Mouse (Mus musculus) CH12.LX (cell line): ENCODE measurements around the gene Mt4. TPM values are rescaled to one million over a fixed set of nuclear protein-coding genes. Genes with fewer than 3 reads are reported as not detected.

Source experiments
- DNase-seq: peaks from one replicate; pipeline ENCODE4 v3.0.0-alpha.2; 2013; ENCODE audit errors: extremely low read depth
- H3K27ac ChIP-seq: 2 replicates; pipeline ENCODE4 v1.5.1; 2012; ENCODE audit warnings: low read depth, mild to moderate bottlenecking, control low read depth, moderate library complexity; ENCODE audit not compliant: insufficient read depth
- H3K27me3 ChIP-seq: replicated peaks from 2 replicates; pipeline ENCODE3; 2012; ENCODE audit warnings: inconsistent platforms
- H3K36me3 ChIP-seq, 2 experiments: replicated peaks in 1 of 2; 2 replicates each; pipeline versions ENCODE3 to v1.6.1; 2012; ENCODE audit warnings: inconsistent platforms in 1 of 2, low read length in 1 of 2, mild to moderate bottlenecking in 1 of 2, mixed read lengths in 1 of 2, moderate library complexity in 1 of 2; ENCODE audit not compliant: control insufficient read depth in 1 of 2, insufficient read depth in 1 of 2
- H3K4me1 ChIP-seq, 2 experiments: 2 replicates each; pipeline ENCODE4 v1.6.1; 2012; ENCODE audit warnings: inconsistent platforms in 1 of 2, moderate library complexity in 1 of 2; ENCODE audit not compliant: insufficient read depth in 2 of 2, control insufficient read depth in 1 of 2
- H3K4me2 ChIP-seq: 2 replicates; pipeline ENCODE4 v1.6.1; 2012; ENCODE audit warnings: low read depth, mild to moderate bottlenecking, control low read depth; ENCODE audit not compliant: poor library complexity, insufficient read depth, severe bottlenecking
- H3K4me3 ChIP-seq, 3 experiments: fragments of 150-350 bp in 1 of 3; sonication (generic) in 1 of 3; replicated peaks in 1 of 3; 2 replicates each; pipeline versions ENCODE3 to v1.5.1; 2011 to 2012; ENCODE audit warnings: low read depth in 2 of 3, low read length in 2 of 3, mild to moderate bottlenecking in 2 of 3, moderate library complexity in 2 of 3, control low read depth in 1 of 3, improper control_type of control experiment in 1 of 3, inconsistent platforms in 1 of 3, mixed read lengths in 1 of 3; ENCODE audit not compliant: poor library complexity in 1 of 3
- H3K79me2 ChIP-seq: replicated peaks from 2 replicates; pipeline ENCODE4 v1.6.1; 2012; ENCODE audit warnings: mild to moderate bottlenecking, moderate library complexity; ENCODE audit not compliant: control insufficient read depth, poor library complexity, insufficient read depth, severe bottlenecking; ENCODE audit errors: extremely low read depth
- H3K9ac ChIP-seq: 2 replicates; pipeline ENCODE4 v1.6.1; 2012; ENCODE audit warnings: low read depth, mild to moderate bottlenecking, control low read depth, moderate library complexity; ENCODE audit not compliant: insufficient read depth
- H3K9me3 ChIP-seq: replicated peaks from 2 replicates; pipeline ENCODE3; 2012; ENCODE audit warnings: low read length, inconsistent platforms, mixed read lengths
- BHLHE40 ChIP-seq: IDR thresholded peaks from 2 replicates; pipeline ENCODE4 v1.6.1; 2011; ENCODE audit warnings: mild to moderate bottlenecking, low read depth, low read length, improper control_type of control experiment
- CHD1 ChIP-seq: IDR thresholded peaks from 2 replicates; pipeline ENCODE4 v1.6.1; 2012; ENCODE audit warnings: low read depth, low read length, improper control_type of control experiment, inconsistent platforms
- CHD2 ChIP-seq: IDR thresholded peaks from 2 replicates; pipeline ENCODE4 v1.6.1; 2011; ENCODE audit warnings: low read length, improper control_type of control experiment
- CTCF ChIP-seq, 2 experiments: IDR thresholded peaks in 1 of 2; conservative IDR thresholded peaks in 1 of 2; 2 replicates each; pipeline ENCODE4 v1.5.1; 2011 to 2012; ENCODE audit warnings: low read depth in 2 of 2, low read length in 2 of 2, improper control_type of control experiment in 1 of 2, inconsistent platforms in 1 of 2, mild to moderate bottlenecking in 1 of 2, moderate library complexity in 1 of 2
- E2F4 ChIP-seq: IDR thresholded peaks from 2 replicates; pipeline ENCODE4 v1.6.1; 2011; ENCODE audit warnings: low read depth, low read length, improper control_type of control experiment; ENCODE audit not compliant: insufficient replicate concordance
- ETS1 ChIP-seq: conservative IDR thresholded peaks from 2 replicates; pipeline ENCODE4 v1.6.1; 2012; ENCODE audit warnings: low read depth, mild to moderate bottlenecking, inconsistent platforms, low read length, improper control_type of control experiment, moderate library complexity
- HCFC1 ChIP-seq: IDR thresholded peaks from 2 replicates; pipeline ENCODE4 v1.6.1; 2012; ENCODE audit warnings: low read depth, mild to moderate bottlenecking, inconsistent platforms, low read length, improper control_type of control experiment
- IRF4 ChIP-seq: IDR thresholded peaks from 2 replicates; pipeline ENCODE4 v1.6.1; 2014; ENCODE audit warnings: low read depth, mild to moderate bottlenecking, inconsistent platforms, low read length, improper control_type of control experiment
- KAT2A ChIP-seq: IDR thresholded peaks from 2 replicates; pipeline ENCODE4 v1.6.1; 2012; ENCODE audit warnings: low read length, improper control_type of control experiment, inconsistent platforms; ENCODE audit not compliant: insufficient replicate concordance
- MAFK ChIP-seq: IDR thresholded peaks from 2 replicates; pipeline ENCODE4 v1.6.1; 2011; ENCODE audit warnings: low read length, improper control_type of control experiment; ENCODE audit not compliant: insufficient replicate concordance
- MAX ChIP-seq: IDR thresholded peaks from 2 replicates; pipeline ENCODE4 v1.6.1; 2011; ENCODE audit warnings: low read length, improper control_type of control experiment
- MAZ ChIP-seq: IDR thresholded peaks from 2 replicates; pipeline ENCODE4 v1.6.1; 2012; ENCODE audit warnings: low read depth, mild to moderate bottlenecking, inconsistent platforms, low read length, improper control_type of control experiment, moderate library complexity
- MEF2A ChIP-seq: IDR thresholded peaks from 2 replicates; pipeline ENCODE4 v1.6.1; 2014; ENCODE audit warnings: low read depth, mild to moderate bottlenecking, inconsistent platforms, low read length, improper control_type of control experiment, borderline replicate concordance
- MXI1 ChIP-seq: IDR thresholded peaks from 2 replicates; pipeline ENCODE4 v1.6.1; 2011; ENCODE audit warnings: mild to moderate bottlenecking, low read depth, low read length, improper control_type of control experiment
- MYC ChIP-seq: IDR thresholded peaks from 2 replicates; pipeline ENCODE4 v1.6.1; 2011; ENCODE audit warnings: low read depth, mild to moderate bottlenecking, improper control_type of control experiment, low read length
- NRF1 ChIP-seq: IDR thresholded peaks from 2 replicates; pipeline ENCODE4 v1.6.1; 2014; ENCODE audit warnings: low read depth, mild to moderate bottlenecking, inconsistent platforms, low read length, improper control_type of control experiment, moderate library complexity
- POLR2A ChIP-seq: IDR thresholded peaks from 2 replicates; pipeline ENCODE4 v1.6.1; 2011; ENCODE audit warnings: low read depth, mild to moderate bottlenecking, improper control_type of control experiment, low read length
- RCOR1 ChIP-seq: conservative IDR thresholded peaks from 2 replicates; pipeline ENCODE4 v1.6.1; 2012; ENCODE audit warnings: low read depth, mild to moderate bottlenecking, inconsistent platforms, low read length, improper control_type of control experiment
- SIN3A ChIP-seq: IDR thresholded peaks from 2 replicates; pipeline ENCODE4 v1.6.1; 2012; ENCODE audit warnings: low read length, improper control_type of control experiment, inconsistent platforms
- SMC3 ChIP-seq: IDR thresholded peaks from 2 replicates; pipeline ENCODE4 v1.6.1; 2011; ENCODE audit warnings: low read depth, low read length, improper control_type of control experiment
- TBP ChIP-seq: conservative IDR thresholded peaks from 2 replicates; pipeline ENCODE4 v1.6.1; 2011; ENCODE audit warnings: low read depth, low read length, improper control_type of control experiment
- USF1 ChIP-seq: IDR thresholded peaks from 2 replicates; pipeline ENCODE4 v1.6.1; 2014; ENCODE audit warnings: low read depth, mild to moderate bottlenecking, inconsistent platforms, low read length, improper control_type of control experiment
- USF2 ChIP-seq: conservative IDR thresholded peaks from 2 replicates; pipeline ENCODE4 v1.6.1; 2011; ENCODE audit warnings: low read depth, low read length, improper control_type of control experiment
- ZKSCAN1 ChIP-seq: IDR thresholded peaks from 2 replicates; pipeline ENCODE4 v1.6.1; 2012; ENCODE audit warnings: low read depth, inconsistent platforms, low read length, improper control_type of control experiment, borderline replicate concordance
- ZMIZ1 ChIP-seq: IDR thresholded peaks from 2 replicates; pipeline ENCODE4 v1.6.1; 2012; ENCODE audit warnings: low read depth, mild to moderate bottlenecking, inconsistent platforms, low read length, improper control_type of control experiment
- ZNF384 ChIP-seq: IDR thresholded peaks from 2 replicates; pipeline ENCODE4 v1.6.1; 2012; ENCODE audit warnings: low read depth, low read length, improper control_type of control experiment, inconsistent platforms
- dilution Hi-C: fragments of 300-500 bp; cut with MboI; formaldehyde crosslinking; loops from 2 replicates; pipeline ENCODE4 v1.14.3; 2020; ENCODE audit warnings: low sequenced_read_pairs; ENCODE audit not compliant: extremely low pct_unique_long_range_greater_than_20kb, extremely low pct_ligation_motif_present
- in situ Hi-C: fragments of 300-500 bp; cut with MboI; formaldehyde crosslinking; loops from 3 replicates; pipeline ENCODE4 v1.14.3; 2019; ENCODE audit warnings: low sequenced_read_pairs, low pct_ligation_motif_present, low pct_unique_long_range_greater_than_20kb, mixed read lengths
- polyA plus RNA-seq: library from polyadenylated mRNA; unstranded; fragments of >175 nt; gene quantifications from 2 replicates; pipeline ENCODE4 v1.2.1, GENCODE M21; 2012; ENCODE audit warnings: low read depth; ENCODE audit not compliant: insufficient read length
- total RNA-seq, 2 experiments: library from RNA; depleted of rRNA; stranded (reverse); fragments of 300-350 nt in 1 of 2; fragments of >200 nt in 1 of 2; gene quantifications; 2 replicates each; pipeline ENCODE4 v1.2.3; 2012 to 2014

Mt4 gene
- total RNA-seq (2012; rRNA removed) (not detected in 2 replicates), total RNA-seq (2014; rRNA removed) (not detected in 2 replicates), polyA plus RNA-seq (not detected in 2 replicates)

DNA sequence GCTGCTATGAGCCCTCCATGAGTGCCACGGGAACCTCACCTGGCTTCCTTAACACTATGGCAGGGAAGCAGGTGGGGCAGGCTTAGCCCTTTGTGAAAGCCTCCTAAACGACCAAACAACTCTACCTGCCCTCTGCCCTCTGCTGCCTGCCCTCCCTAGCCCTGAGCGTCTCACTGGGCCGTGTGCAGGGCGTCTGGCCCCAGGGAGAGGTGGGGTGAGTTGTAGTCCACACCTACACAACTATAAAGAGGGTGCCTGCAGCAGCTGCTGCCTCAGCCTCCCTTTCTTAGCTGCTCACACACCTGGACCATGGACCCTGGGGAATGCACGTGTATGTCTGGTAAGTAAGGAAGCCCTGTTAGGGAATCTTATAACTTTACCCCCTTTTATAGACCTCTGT is at the start of gene Mt4:
Gene Mt4 (plus strand): TSS at position 265 of the 400 bp plus-strand sequence.
- Histone ChIP-seq H3K9me3 (peaks cover 6% of the 10 kb centered on the region), H3K9ac (no peak within 1 kb of the TSS), H3K4me1 (peaks cover 0 to 5% of the 10 kb centered on the region in 2 experiments; a peak in 2 of 4 replicates), H3K27me3 (peaks cover 5% of the 10 kb centered on the region), H3K27ac (no peak within 1 kb of the TSS), H3K36me3 (no peaks in the 10 kb centered on the region), H3K4me2 (no peak within 1 kb of the TSS), H3K79me2 (no peaks in the 10 kb centered on the region), H3K4me3 (no peak within 1 kb of the TSS)
- in situ Hi-C loops = no loop called here
- no peak for DNase-seq
- dilution Hi-C loops = no loop called here
- TF ChIP-seq POLR2A (no peak), SMC3 (no peak), MEF2A (no peak), E2F4 (no peak), MAZ (no peak), MXI1 (no peak), MYC (no peak), SIN3A (no peak), ZMIZ1 (no peak), HCFC1 (no peak), RCOR1 (no peak), TBP (no peak), NRF1 (no peak)

DNA sequence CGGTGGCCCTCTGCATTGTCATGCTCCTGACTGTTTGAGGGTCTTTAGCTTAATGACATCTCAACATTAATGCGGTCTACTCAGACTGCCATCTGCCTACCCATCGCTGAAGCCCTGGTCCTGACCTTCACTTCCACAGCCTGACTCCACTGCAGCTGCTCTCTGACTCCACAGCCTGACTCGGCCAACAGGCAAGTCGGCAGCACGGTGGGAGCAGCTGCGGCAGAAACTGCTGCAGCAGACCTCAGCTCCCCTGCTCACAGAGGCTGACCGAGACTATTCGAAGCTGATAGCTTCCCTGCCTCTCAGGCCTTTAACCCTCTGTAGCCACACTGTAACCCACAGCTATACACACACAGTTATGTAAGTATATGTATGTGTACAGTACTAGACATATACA is 49.0 kb upstream of the Mt4 start:
- no peaks in the 10 kb centered on the region for H3K9me3 ChIP-seq
- no peaks in the 10 kb centered on the region for H3K27me3 ChIP-seq
- H3K79me2 ChIP-seq = no peaks in the 10 kb centered on the region
- in situ Hi-C loops (no loop called here), dilution Hi-C loops (no loop called here)
- H3K4me3 ChIP-seq = no peak overlapping the region
- peaks cover 7 to 10% of the 10 kb centered on the region in 2 experiments; a peak in 3 of 4 replicates for H3K4me1 ChIP-seq
- H3K36me3 ChIP-seq = peaks cover 0 to 28% of the 10 kb centered on the region in 2 experiments
- TF ChIP-seq POLR2A = no peak
- TF ChIP-seq E2F4 = no peak
- no peak for TF ChIP-seq CHD2
- no peak for TF ChIP-seq RCOR1
- no peak for TF ChIP-seq MAZ
- no peak for TF ChIP-seq MAX
- TF ChIP-seq USF1 = no peak
- TF ChIP-seq KAT2A = no peak
- no peak for TF ChIP-seq ZNF384
- no peak for TF ChIP-seq IRF4
- TF ChIP-seq ZKSCAN1 = no peak
- no peak for TF ChIP-seq MAFK
- TF ChIP-seq USF2 = no peak
- no peak for TF ChIP-seq SMC3
- TF ChIP-seq ETS1 = no peak
- TF ChIP-seq CHD1 = no peak
- no peak for TF ChIP-seq BHLHE40
- no peak for TF ChIP-seq MEF2A
- no peak for TF ChIP-seq CTCF (conservative IDR thresholded peaks at IDR 0.05 in 1 of 2, IDR thresholded peaks at IDR 0.05 in 1 of 2; ENCODE audit: low read depth in 2 of 2, low read length in 2 of 2)
- no peak overlapping the region for H3K9ac ChIP-seq
- H3K4me2 ChIP-seq = no peak overlapping the region
- no peak for DNase-seq
- H3K27ac ChIP-seq = no peak overlapping the region
